ENCODE assay signal across 7 mouse cellular contexts in the genomic region with DNA sequence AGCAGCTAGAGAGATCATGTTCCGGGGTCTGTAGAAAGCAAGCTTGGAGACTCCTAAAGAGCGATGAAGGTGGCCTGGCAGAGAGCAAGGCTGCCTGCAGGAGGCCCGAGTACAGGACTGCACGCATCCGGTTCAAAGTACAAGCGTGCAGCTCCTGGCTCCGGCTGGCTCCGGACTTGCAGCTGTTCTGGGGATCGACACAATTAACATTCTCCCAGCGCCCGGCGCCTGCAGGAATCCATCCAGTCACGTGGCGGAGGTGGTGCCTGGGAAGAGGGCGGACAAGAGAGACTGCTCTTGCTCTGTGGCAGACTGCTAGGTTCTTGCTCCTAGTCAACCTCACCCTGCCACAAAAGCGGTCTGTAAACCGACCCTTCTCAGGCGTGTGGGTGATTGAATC.
DNase-seq lines count a peak whose midpoint lies in the region; ATAC-seq and TF ChIP-seq lines count a peak whose summit lies in the region.

No protein-coding gene starts in this region.

- H3K4me3 ChIP-seq in brown adipose tissue, adult 24 weeks (ENCODE audit: insufficient read depth, low read depth, low read length), result peak overlapping the region; percentile 12; the same call in 1 of the 2 replicates
- peak overlapping the region; percentile 15 for H3K4me3 ChIP-seq in heart, embryonic 12.5 days
- peak overlapping the region; percentile 22 for H3K4me3 ChIP-seq in kidney, embryonic 16.5 days (ENCODE audit: low read length)
- H3K4me3 ChIP-seq in limb, embryonic 13.5 days, result peak overlapping the region; percentile 23
- H3K4me3 ChIP-seq in midbrain, postnatal 0 days (ENCODE audit: low read depth, low read length), result peak overlapping the region; percentile 8; the same call in 1 of the 2 replicates
- peak overlapping the region; percentile 8; the same call in 1 of the 2 replicates for H3K4me3 ChIP-seq in stomach, postnatal 0 days (ENCODE audit: low read depth, low read length)

- H3K4me1 ChIP-seq in brown adipose tissue, adult 24 weeks (ENCODE audit: control insufficient read depth, insufficient read depth, insufficient read length, low read length), result peaks cover 4% of the 10 kb centered on the region; the same call in 1 of the 2 replicates
- peaks cover 34% of the 10 kb centered on the region for H3K4me1 ChIP-seq in heart, embryonic 12.5 days (replicated peaks)
- peaks cover 19% of the 10 kb centered on the region for H3K4me1 ChIP-seq in kidney, embryonic 16.5 days (ENCODE audit: insufficient read depth, low read length)
- peaks cover 54% of the 10 kb centered on the region for H3K4me1 ChIP-seq in limb, embryonic 13.5 days
- peaks cover 5% of the 10 kb centered on the region; the same call in 1 of the 2 replicates for H3K4me1 ChIP-seq in midbrain, postnatal 0 days (ENCODE audit: insufficient read depth, low read length)
- H3K4me1 ChIP-seq in stomach, postnatal 0 days (replicated peaks; ENCODE audit: control insufficient read depth, insufficient read depth), result peaks cover 10% of the 10 kb centered on the region; the same call in 1 of the 2 replicates

- H3K4me2 ChIP-seq in heart, embryonic 12.5 days, result peak overlapping the region; percentile 63
- H3K4me2 ChIP-seq in kidney, embryonic 16.5 days (replicated peaks; ENCODE audit: low read depth, low read length), result peak overlapping the region; percentile 50
- peak overlapping the region; percentile 56 for H3K4me2 ChIP-seq in limb, embryonic 13.5 days (replicated peaks)
- peak overlapping the region; percentile 47 for H3K4me2 ChIP-seq in midbrain, postnatal 0 days (ENCODE audit: low read depth, low read length, poor library complexity, severe bottlenecking)
- peak overlapping the region; percentile 44 for H3K4me2 ChIP-seq in stomach, postnatal 0 days (replicated peaks; ENCODE audit: low read depth)

- peak; percentile 81 for ATAC-seq in heart, embryonic 12.5 days (ENCODE audit: insufficient number of reproducible peaks, low FRiP score)
- ATAC-seq in kidney, embryonic 16.5 days (ENCODE audit: low FRiP score, low TSS enrichment), result peak; percentile 89
- peak; percentile 91 for ATAC-seq in limb, embryonic 13.5 days (ENCODE audit: low FRiP score, low read depth)
- ATAC-seq in midbrain, postnatal 0 days (ENCODE audit: low FRiP score), result peak; percentile 84
- ATAC-seq in stomach, postnatal 0 days (ENCODE audit: low FRiP score, low TSS enrichment), result peak; percentile 85

- H3K9me3 ChIP-seq in heart, embryonic 12.5 days (replicated peaks), result no peaks in the 10 kb centered on the region
- H3K9me3 ChIP-seq in kidney, embryonic 16.5 days (ENCODE audit: low read length), result no peaks in the 10 kb centered on the region; the same call in 1 of the 2 replicates
- H3K9me3 ChIP-seq in limb, embryonic 13.5 days, result no peaks in the 10 kb centered on the region
- H3K9me3 ChIP-seq in midbrain, postnatal 0 days (ENCODE audit: low read length), result no peaks in the 10 kb centered on the region
- H3K9me3 ChIP-seq in stomach, postnatal 0 days (ENCODE audit: control insufficient read depth, low read length), result no peaks in the 10 kb centered on the region

- TF ChIP-seq EP300 in stomach, postnatal 0 days (optimal IDR thresholded peaks at IDR 0.05), result peak; percentile 27

- H3K27me3 ChIP-seq in heart, embryonic 12.5 days (replicated peaks), result no peaks in the 10 kb centered on the region
- H3K27me3 ChIP-seq in kidney, embryonic 16.5 days (ENCODE audit: insufficient read depth, low read length), result no peaks in the 10 kb centered on the region
- no peaks in the 10 kb centered on the region for H3K27me3 ChIP-seq in limb, embryonic 13.5 days
- H3K27me3 ChIP-seq in midbrain, postnatal 0 days (ENCODE audit: insufficient read depth, low read length), result no peaks in the 10 kb centered on the region
- H3K27me3 ChIP-seq in stomach, postnatal 0 days (ENCODE audit: control insufficient read depth, insufficient read depth, low read length), result no peaks in the 10 kb centered on the region

- 1% methylated on average over 18 of the region's 18 CpGs for WGBS in heart, embryonic 12.5 days
- WGBS in kidney, embryonic 16.5 days, result 2% methylated on average over 18 of the region's 18 CpGs
- under 1% methylated on average over 18 of the region's 18 CpGs for WGBS in limb, embryonic 13.5 days
- under 1% methylated on average over 18 of the region's 18 CpGs for WGBS in midbrain, postnatal 0 days
- WGBS in stomach, postnatal 0 days, result 2% methylated on average over 18 of the region's 18 CpGs

- peak; percentile 81 for DNase-seq in fibroblast of lung, adult 2 months (ENCODE audit: low read depth)
- DNase-seq in midbrain, postnatal 0 days (ENCODE audit: low spot score), result peak; percentile 89
- peak; percentile 96 for DNase-seq in stomach, postnatal 0 days (ENCODE audit: low spot score)

- no peaks in the 10 kb centered on the region for H3K36me3 ChIP-seq in heart, embryonic 12.5 days
- no peaks in the 10 kb centered on the region for H3K36me3 ChIP-seq in kidney, embryonic 16.5 days (ENCODE audit: insufficient read depth, low read length)
- H3K36me3 ChIP-seq in limb, embryonic 13.5 days, result no peaks in the 10 kb centered on the region
- no peaks in the 10 kb centered on the region for H3K36me3 ChIP-seq in midbrain, postnatal 0 days (ENCODE audit: insufficient read depth, low read length)
- no peaks in the 10 kb centered on the region for H3K36me3 ChIP-seq in stomach, postnatal 0 days (ENCODE audit: control insufficient read depth, insufficient read depth, low read length)

- TF ChIP-seq CTCF in midbrain, postnatal 0 days (IDR thresholded peaks at IDR 0.05), result peak; percentile 41
- peak; percentile 52 for TF ChIP-seq CTCF in stomach, postnatal 0 days (IDR thresholded peaks at IDR 0.05; ENCODE audit: low read depth)

- peak overlapping the region; percentile 42 for H3K9ac ChIP-seq in heart, embryonic 12.5 days
- peak overlapping the region; percentile 42 for H3K9ac ChIP-seq in kidney, embryonic 16.5 days (replicated peaks; ENCODE audit: low read length)
- peak overlapping the region; percentile 43; the same call in 1 of the 2 replicates for H3K9ac ChIP-seq in limb, embryonic 13.5 days
- H3K9ac ChIP-seq in midbrain, postnatal 0 days (replicated peaks; ENCODE audit: low read length, poor library complexity, severe bottlenecking), result peak overlapping the region; percentile 6; the same call in 1 of the 2 replicates
- H3K9ac ChIP-seq in stomach, postnatal 0 days (ENCODE audit: low read length), result peak overlapping the region; percentile 45

- 0 out of 2 replicates have a peak overlapping the region, but pooled peaks have one; percentile 7 for H3K27ac ChIP-seq in brown adipose tissue, adult 24 weeks (replicated peaks; ENCODE audit: low read depth, low read length)
- H3K27ac ChIP-seq in heart, embryonic 12.5 days (ENCODE audit: poor library complexity, severe bottlenecking), result peak overlapping the region; percentile 83
- H3K27ac ChIP-seq in kidney, embryonic 16.5 days (ENCODE audit: low read length), result peak overlapping the region; percentile 92
- peak overlapping the region; percentile 92 for H3K27ac ChIP-seq in limb, embryonic 13.5 days
- peak overlapping the region; percentile 70 for H3K27ac ChIP-seq in midbrain, postnatal 0 days (ENCODE audit: low read depth, low read length)
- peak overlapping the region; percentile 92 for H3K27ac ChIP-seq in stomach, postnatal 0 days (replicated peaks)

Comparison
In these comparisons a context has a peak if more than half of its experiments do, and no peak if none do; other contexts are left out.
1. Peak in every context shown above with its lines: DNase-seq, ATAC-seq, H3K4me3 ChIP-seq and H3K27ac ChIP-seq.
2. H3K27ac ChIP-seq: peak in every context shown above with its lines; median percentile 92 in kidney, embryonic 16.5 days; 92 in limb, embryonic 13.5 days; 92 in stomach, postnatal 0 days; 83 in heart, embryonic 12.5 days; 70 in midbrain, postnatal 0 days; 7 in brown adipose tissue, adult 24 weeks.